Mouse (Mus musculus) liver, adult 2 months (tissue): ENCODE measurements around the gene Btn2a2. TPM values are rescaled to one million over a fixed set of nuclear protein-coding genes. Genes with fewer than 3 reads are reported as not detected.

Source experiments
- DNase-seq: peaks from one replicate; pipeline ENCODE4 v3.0.0-alpha.2; 2011; ENCODE audit warnings: low read depth, low spot score; ENCODE audit errors: extremely low read depth
- H3K27ac ChIP-seq: fragments of 200-500 bp; replicated peaks from 2 replicates; pipeline ENCODE4 v1.5.1; 2012; ENCODE audit warnings: low read depth, mild to moderate bottlenecking, control low read depth, inconsistent platforms, low read length; ENCODE audit not compliant: insufficient read depth
- H3K27me3 ChIP-seq: fragments of 200-500 bp; 2 replicates; pipeline ENCODE4 v1.6.1; 2012; ENCODE audit warnings: mild to moderate bottlenecking, moderate library complexity, low read length, inconsistent platforms; ENCODE audit not compliant: control insufficient read depth, insufficient read depth
- H3K36me3 ChIP-seq: fragments of 200-500 bp; 2 replicates; pipeline ENCODE4 v1.6.1; 2012; ENCODE audit warnings: low read length, inconsistent platforms; ENCODE audit not compliant: control insufficient read depth, insufficient read depth
- H3K4me1 ChIP-seq: fragments of 200-500 bp; 2 replicates; pipeline ENCODE4 v1.6.1; 2011; ENCODE audit warnings: low read length; ENCODE audit not compliant: control insufficient read depth, insufficient read depth
- H3K4me3 ChIP-seq: fragments of 200-500 bp; 2 replicates; pipeline ENCODE4 v1.5.1; 2011; ENCODE audit warnings: low read depth, mild to moderate bottlenecking, control low read depth, low read length, moderate library complexity; ENCODE audit not compliant: insufficient read depth
- H3K79me2 ChIP-seq: fragments of 200-500 bp; 2 replicates; pipeline ENCODE4 v1.6.1; 2012; ENCODE audit warnings: inconsistent platforms, mild to moderate bottlenecking, low read length, moderate library complexity; ENCODE audit not compliant: control insufficient read depth, insufficient read depth
- H3K9ac ChIP-seq: fragments of 200-500 bp; 2 replicates; pipeline ENCODE4 v1.6.1; 2012; ENCODE audit warnings: low read depth, mild to moderate bottlenecking, control low read depth, inconsistent platforms, low read length
- CTCF ChIP-seq: fragments of 200-500 bp; IDR thresholded peaks from 2 replicates; pipeline ENCODE4 v1.5.1; 2011; ENCODE audit warnings: low read depth, low read length, control low read depth
- POLR2A ChIP-seq: fragments of 200-500 bp; IDR thresholded peaks from 2 replicates; pipeline ENCODE4 v1.6.1; 2011; ENCODE audit warnings: low read length, control low read depth; ENCODE audit not compliant: insufficient read depth; ENCODE audit errors: extremely low read depth
- WGBS: fragments of 180-500 bp; shearing (Covaris S2); methylation state at CpG from one replicate; pipeline ENCODE4 v1.1.7; 2018; 5-methylcytosine and 5-hydroxymethylcytosine counted together
- polyA plus RNA-seq: library from polyadenylated mRNA; depleted of rRNA; stranded (reverse); fragments of >200 nt; gene quantifications from 2 replicates; pipeline ENCODE4 v1.2.3, GENCODE M21; 2012
- total RNA-seq: library from RNA; depleted of rRNA; stranded (reverse); fragments of >200 nt; gene quantifications from 2 replicates; pipeline ENCODE4 v1.2.3, GENCODE M21; 2014

The Btn2a2 gene
- total and polyA plus RNA-seq, 2 experiments, result not detected

GRCm38 (mm10) chr13:23491990-23492389, 3.3 kb upstream of the Btn2a2 start:
- H3K4me1 ChIP-seq, result no peaks in the 10 kb centered on the region
- no peak overlapping the region for H3K9ac ChIP-seq
- no peaks in the 10 kb centered on the region for H3K27me3 ChIP-seq
- no peak overlapping the region for H3K27ac ChIP-seq
- no peaks in the 10 kb centered on the region for H3K36me3 ChIP-seq
- no peak overlapping the region for H3K4me3 ChIP-seq
- TF ChIP-seq CTCF (no peak), POLR2A (no peak)
- no peak for DNase-seq
- H3K79me2 ChIP-seq, result no peaks in the 10 kb centered on the region
- WGBS, result 26% methylated on average over 14 of the region's 14 CpGs

GRCm38 (mm10) chr13:23491263-23491662, 2.6 kb upstream of the Btn2a2 start:
- no peaks in the 10 kb centered on the region for H3K27me3 ChIP-seq
- no peak overlapping the region for H3K9ac ChIP-seq
- H3K4me1 ChIP-seq, result no peaks in the 10 kb centered on the region
- no peak for DNase-seq
- no peak overlapping the region for H3K27ac ChIP-seq
- no peaks in the 10 kb centered on the region for H3K36me3 ChIP-seq
- H3K4me3 ChIP-seq, result no peak overlapping the region
- H3K79me2 ChIP-seq, result no peaks in the 10 kb centered on the region
- TF ChIP-seq CTCF, result no peak
- no peak for TF ChIP-seq POLR2A
- 19% methylated on average over 1 of the region's 1 CpGs for WGBS

- WGBS, result 84% methylated on average over 1 of the region's 1 CpGs
- H3K4me1 ChIP-seq, result no peaks in the 10 kb centered on the region
- no peaks in the 10 kb centered on the region for H3K27me3 ChIP-seq
- TF ChIP-seq CTCF (no peak), POLR2A (no peak)
- no peaks in the 10 kb centered on the region for H3K79me2 ChIP-seq
- DNase-seq, result no peak
- no peak overlapping the region for H3K4me3 ChIP-seq
- no peak overlapping the region for H3K27ac ChIP-seq
- no peaks in the 10 kb centered on the region for H3K36me3 ChIP-seq
- no peak overlapping the region for H3K9ac ChIP-seq
These were observed 2.2 kb upstream of the Btn2a2 start for GRCm38 (mm10) chr13:23490863-23491262.

GRCm38 (mm10) chr13:23485271-23485670, 3.4 kb downstream of the Btn2a2 start:
- Histone ChIP-seq H3K79me2 (no peaks in the 10 kb centered on the region), H3K4me1 (no peaks in the 10 kb centered on the region), H3K27ac (no peak overlapping the region), H3K27me3 (no peaks in the 10 kb centered on the region), H3K9ac (no peak overlapping the region), H3K36me3 (no peaks in the 10 kb centered on the region), H3K4me3 (no peak overlapping the region)
- DNase-seq, result no peak
- WGBS, result 50% methylated on average over 5 of the region's 5 CpGs
- TF ChIP-seq POLR2A (no peak), CTCF (no peak)

GRCm38 (mm10) chr13:23483153-23483552, 5.5 kb downstream of the Btn2a2 start:
- 84% methylated on average over 2 of the region's 2 CpGs for WGBS
- no peaks in the 10 kb centered on the region for H3K36me3 ChIP-seq
- H3K27ac ChIP-seq, result no peak overlapping the region
- H3K4me3 ChIP-seq, result no peak overlapping the region
- no peaks in the 10 kb centered on the region for H3K27me3 ChIP-seq
- no peak overlapping the region for H3K9ac ChIP-seq
- H3K79me2 ChIP-seq, result no peaks in the 10 kb centered on the region
- TF ChIP-seq CTCF (no peak), POLR2A (no peak)
- no peak for DNase-seq
- no peaks in the 10 kb centered on the region for H3K4me1 ChIP-seq

GRCm38 (mm10) chr13:23475658-23476057, 13.0 kb downstream of the Btn2a2 start:
- H3K36me3 ChIP-seq, result no peaks in the 10 kb centered on the region
- TF ChIP-seq POLR2A (no peak), CTCF (no peak)
- no peak overlapping the region for H3K9ac ChIP-seq
- no peak for DNase-seq
- no peaks in the 10 kb centered on the region for H3K4me1 ChIP-seq
- H3K27ac ChIP-seq, result no peak overlapping the region
- no peaks in the 10 kb centered on the region for H3K27me3 ChIP-seq
- no peak overlapping the region for H3K4me3 ChIP-seq
- H3K79me2 ChIP-seq, result no peaks in the 10 kb centered on the region
- 71% methylated on average over 2 of the region's 2 CpGs for WGBS
